Comparison of ENCODE assay signal across 12 mouse cellular contexts in genomic region chr17:49085111-49085510, GRCm38 (mm10).
"Had no signal": no experiment of that assay in that cellular context is flagged by ENCODE, and none has a peak within 500 bp of the region (broad histone marks: within the 10 kb centered on the region; RNA-seq: fewer than 3 reads in every experiment).

No protein-coding gene starts in this region.

- H3K9ac ChIP-seq: limb, embryonic 13.5 days; liver, embryonic 14.5 days; midbrain, embryonic 12.5 days; neural tube, embryonic 15.5 days had no signal

- H3K36me3 ChIP-seq: limb, embryonic 13.5 days; midbrain, embryonic 12.5 days; neural tube, embryonic 15.5 days had no signal

- H3K4me1 ChIP-seq: limb, embryonic 13.5 days; midbrain, embryonic 12.5 days had no signal

- H3K4me2 ChIP-seq: limb, embryonic 13.5 days; midbrain, embryonic 12.5 days; neural tube, embryonic 15.5 days had no signal

- H3K27ac ChIP-seq: limb, embryonic 13.5 days; liver, embryonic 14.5 days; midbrain, embryonic 12.5 days; neural tube, embryonic 15.5 days; stomach, postnatal 0 days had no signal

- H3K27me3 ChIP-seq: limb, embryonic 13.5 days; midbrain, embryonic 12.5 days; neural tube, embryonic 15.5 days had no signal

- H3K4me3 ChIP-seq: layer of hippocampus, adult 2 months; limb, embryonic 13.5 days; midbrain, embryonic 12.5 days; neural tube, embryonic 15.5 days had no signal

- DNase-seq: kidney, adult 11 months; kidney, postnatal 10 days; kidney, postnatal 4 days; lung, adult 18-20 months; thymus, adult 18-20 months; thymus, postnatal 14 days had no signal

- H3K9me3 ChIP-seq: limb, embryonic 13.5 days; midbrain, embryonic 12.5 days; neural tube, embryonic 15.5 days had no signal
